Mouse (Mus musculus): Measurements from ENCODE around the gene Adamts9.

Adamts9 gene

GRCm38 (mm10) chr6:92924536-92924935 is 18.8 kb downstream of the Adamts9 start:
- no peak for DNase-seq (ENCODE audit: low spot score)

- no peak for DNase-seq (ENCODE audit: low spot score)
Observed at GRCm38 (mm10) chr6:92921843-92922242, 21.4 kb downstream of the Adamts9 start.

GRCm38 (mm10) chr6:92920938-92921689 is 22.2 kb downstream of the Adamts9 start:
- DNase-seq (ENCODE audit: low spot score) = no peak

GRCm38 (mm10) chr6:92910611-92911010 is 32.7 kb downstream of the Adamts9 start:
- no peak for DNase-seq (ENCODE audit: low spot score)

GRCm38 (mm10) chr6:92909361-92909760 is 33.9 kb downstream of the Adamts9 start:
- DNase-seq (ENCODE audit: low spot score) = no peak

GRCm38 (mm10) chr6:92905922-92906321 is 37.4 kb downstream of the Adamts9 start:
- DNase-seq (ENCODE audit: low spot score) = no peak

- no peak for DNase-seq (ENCODE audit: low spot score)
Observed at GRCm38 (mm10) chr6:92904491-92904890, 38.8 kb downstream of the Adamts9 start.

- DNase-seq (ENCODE audit: low spot score) = no peak
Observed at GRCm38 (mm10) chr6:92904037-92904436, 39.3 kb downstream of the Adamts9 start.

GRCm38 (mm10) chr6:92891535-92891934 is 51.8 kb downstream of the Adamts9 start:
- DNase-seq (ENCODE audit: low spot score) = no peak

GRCm38 (mm10) chr6:92883131-92883900 is 60.0 kb downstream of the Adamts9 start:
- DNase-seq (ENCODE audit: low spot score) = no peak

- DNase-seq (ENCODE audit: low spot score) = no peak
Observed at GRCm38 (mm10) chr6:92882446-92882845, 60.8 kb downstream of the Adamts9 start.

- no peak for DNase-seq (ENCODE audit: low spot score)
Observed at GRCm38 (mm10) chr6:92879700-92880265, 63.5 kb downstream of the Adamts9 start.

- no peak for DNase-seq (ENCODE audit: low spot score)
Observed at GRCm38 (mm10) chr6:92878771-92879170, 64.5 kb downstream of the Adamts9 start.

GRCm38 (mm10) chr6:92877236-92877635 is 66.1 kb downstream of the Adamts9 start:
- DNase-seq (ENCODE audit: low spot score) = no peak

GRCm38 (mm10) chr6:92876121-92876520 is 67.2 kb downstream of the Adamts9 start:
- no peak for DNase-seq (ENCODE audit: low spot score)

GRCm38 (mm10) chr6:92875340-92875739 is 68.0 kb downstream of the Adamts9 start:
- no peak for DNase-seq (ENCODE audit: low spot score)

- no peak for DNase-seq (ENCODE audit: low spot score)
Observed at GRCm38 (mm10) chr6:92874854-92875253, 68.4 kb downstream of the Adamts9 start.

GRCm38 (mm10) chr6:92872766-92873165 is 70.5 kb downstream of the Adamts9 start:
- DNase-seq (ENCODE audit: low spot score) = no peak

GRCm38 (mm10) chr6:92871813-92872212 is 71.5 kb downstream of the Adamts9 start:
- no peak for DNase-seq (ENCODE audit: low spot score)

- DNase-seq (ENCODE audit: low spot score) = no peak
Observed at GRCm38 (mm10) chr6:92869582-92870219, 73.6 kb downstream of the Adamts9 start.

GRCm38 (mm10) chr6:92869089-92869581 is 74.2 kb downstream of the Adamts9 start, which contains the start of gene Gm15737:
TSS of gene Gm15737 (plus strand) at chr6:92869357.
- DNase-seq (ENCODE audit: low spot score) = no peak

- no peak for DNase-seq (ENCODE audit: low spot score)
Observed at GRCm38 (mm10) chr6:92862599-92862998, 80.7 kb downstream of the Adamts9 start.
